Mouse (Mus musculus) lung, embryonic 15.5 days (tissue): ENCODE results near the gene Kansl3. TPM values are rescaled to one million over a fixed set of nuclear protein-coding genes. Genes with fewer than 3 reads are reported as not detected.

Source experiments
- ATAC-seq: fragments of 200-750 bp; cut with Nextera tagmentation; 2 replicates; pipeline ENCODE4 v1.8.0; 2017; ENCODE audit warnings: moderate number of reproducible peaks, borderline replicate concordance; ENCODE audit not compliant: low FRiP score, low TSS enrichment; ENCODE audit errors: extremely low read depth
- H3K27ac ChIP-seq: fragments of 300-500 bp; sonication (generic); 2 replicates; pipeline ENCODE4 v1.5.1; 2015; ENCODE audit warnings: moderate library complexity, mild to moderate bottlenecking, inconsistent platforms
- H3K27me3 ChIP-seq: fragments of 300-500 bp; sonication (generic); 2 replicates; pipeline ENCODE4 v1.6.1; 2015; ENCODE audit warnings: inconsistent platforms
- H3K36me3 ChIP-seq: fragments of 300-500 bp; sonication (generic); 2 replicates; pipeline ENCODE4 v1.6.1; 2015; ENCODE audit warnings: inconsistent platforms
- H3K4me1 ChIP-seq: fragments of 300-500 bp; sonication (generic); 2 replicates; pipeline ENCODE4 v1.6.1; 2015; ENCODE audit warnings: inconsistent platforms
- H3K4me2 ChIP-seq: fragments of 300-500 bp; sonication (generic); 2 replicates; pipeline ENCODE4 v1.6.1; 2015; ENCODE audit warnings: inconsistent platforms, mild to moderate bottlenecking, moderate library complexity
- H3K4me3 ChIP-seq: fragments of 300-500 bp; sonication (generic); 2 replicates; pipeline ENCODE4 v1.5.1; 2015; ENCODE audit warnings: mild to moderate bottlenecking, inconsistent platforms
- H3K9ac ChIP-seq: fragments of 300-500 bp; sonication (generic); 2 replicates; pipeline ENCODE4 v1.6.1; 2015; ENCODE audit warnings: inconsistent platforms
- H3K9me3 ChIP-seq: fragments of 300-500 bp; sonication (generic); 2 replicates; pipeline ENCODE4 v1.6.1; 2016; ENCODE audit warnings: inconsistent platforms
- WGBS: fragments of 180-500 bp; shearing (Covaris S2); methylation state at CpG from one replicate; pipeline ENCODE4 v1.1.7; 2015; 5-methylcytosine and 5-hydroxymethylcytosine counted together
- polyA plus RNA-seq: library from polyadenylated mRNA; unstranded; fragments of >200 nt; fragmentation: Nextera tagmentation; extraction: Ambion mirVana; gene quantifications from 2 replicates; pipeline ENCODE4 v1.2.1, GENCODE M21; 2015

Kansl3 gene
- 37.5 and 40.8 TPM in 2 replicates for polyA plus RNA-seq

GRCm38 (mm10) chr1:36368969-36369645, at the start of gene Kansl3:
Kansl3 (minus strand) TSS chr1:36369181.
- H3K9me3 ChIP-seq = no peaks in the 10 kb centered on the region
- no peaks in the 10 kb centered on the region for H3K27me3 ChIP-seq
- peak; percentile 85 for ATAC-seq
- H3K27ac ChIP-seq = peak within 1 kb of the TSS; percentile 71
- H3K4me3 ChIP-seq = peak within 1 kb of the TSS; percentile 85
- H3K36me3 ChIP-seq = peaks cover 15% of the 10 kb centered on the region
- H3K9ac ChIP-seq = peak within 1 kb of the TSS; percentile 93
- H3K4me2 ChIP-seq = peak within 1 kb of the TSS; percentile 67
- WGBS = 3% methylated on average over 61 of the region's 61 CpGs
- peaks cover 21% of the 10 kb centered on the region for H3K4me1 ChIP-seq

- Histone ChIP-seq H3K4me1 (no peaks in the 10 kb centered on the region), H3K4me2 (no peak overlapping the region), H3K27me3 (no peaks in the 10 kb centered on the region), H3K4me3 (no peak overlapping the region), H3K27ac (no peak overlapping the region), H3K36me3 (no peaks in the 10 kb centered on the region), H3K9me3 (no peaks in the 10 kb centered on the region), H3K9ac (no peak overlapping the region)
- WGBS = 73% methylated on average over 6 of the region's 6 CpGs
- ATAC-seq = no peak
Observed at GRCm38 (mm10) chr1:36404531-36404930, 35.5 kb upstream of the Kansl3 start.

- Histone ChIP-seq H3K4me1 (no peaks in the 10 kb centered on the region), H3K9me3 (no peaks in the 10 kb centered on the region), H3K4me2 (no peak overlapping the region), H3K27ac (no peak overlapping the region), H3K9ac (no peak overlapping the region), H3K4me3 (no peak overlapping the region), H3K36me3 (no peaks in the 10 kb centered on the region), H3K27me3 (no peaks in the 10 kb centered on the region)
- ATAC-seq = no peak
- WGBS = 55% methylated on average over 4 of the region's 4 CpGs
Observed at GRCm38 (mm10) chr1:36401509-36401908, 32.5 kb upstream of the Kansl3 start.

- no peak overlapping the region for H3K9ac ChIP-seq
- H3K27ac ChIP-seq = no peak overlapping the region
- H3K4me3 ChIP-seq = no peak overlapping the region
- H3K27me3 ChIP-seq = no peaks in the 10 kb centered on the region
- H3K36me3 ChIP-seq = no peaks in the 10 kb centered on the region
- no peaks in the 10 kb centered on the region for H3K4me1 ChIP-seq
- no peaks in the 10 kb centered on the region for H3K9me3 ChIP-seq
- WGBS = 17% methylated on average over 6 of the region's 6 CpGs
- no peak for ATAC-seq
- no peak overlapping the region for H3K4me2 ChIP-seq
Observed at GRCm38 (mm10) chr1:36397041-36397440, 28.1 kb upstream of the Kansl3 start.

GRCm38 (mm10) chr1:36379582-36379981, 10.6 kb upstream of the Kansl3 start:
- Histone ChIP-seq H3K4me3 (no peak overlapping the region), H3K9ac (no peak overlapping the region), H3K27me3 (no peaks in the 10 kb centered on the region), H3K9me3 (no peaks in the 10 kb centered on the region), H3K27ac (no peak overlapping the region), H3K36me3 (no peaks in the 10 kb centered on the region), H3K4me2 (no peak overlapping the region), H3K4me1 (no peaks in the 10 kb centered on the region)
- no peak for ATAC-seq
- WGBS = 59% methylated on average over 4 of the region's 4 CpGs

- no peak overlapping the region for H3K4me2 ChIP-seq
- no peaks in the 10 kb centered on the region for H3K27me3 ChIP-seq
- 69% methylated on average over 6 of the region's 6 CpGs for WGBS
- H3K4me1 ChIP-seq = no peaks in the 10 kb centered on the region
- no peak overlapping the region for H3K4me3 ChIP-seq
- H3K36me3 ChIP-seq = no peaks in the 10 kb centered on the region
- H3K9ac ChIP-seq = no peak overlapping the region
- ATAC-seq = no peak
- no peaks in the 10 kb centered on the region for H3K9me3 ChIP-seq
- no peak overlapping the region for H3K27ac ChIP-seq
Observed at GRCm38 (mm10) chr1:36378880-36379279, 9.9 kb upstream of the Kansl3 start.

- ATAC-seq = no peak
- H3K4me1 ChIP-seq = peaks cover 13% of the 10 kb centered on the region
- H3K9ac ChIP-seq = no peak within 1 kb of the TSS
- H3K9me3 ChIP-seq = no peaks in the 10 kb centered on the region
- no peaks in the 10 kb centered on the region for H3K36me3 ChIP-seq
- no peak within 1 kb of the TSS for H3K4me3 ChIP-seq
- H3K27me3 ChIP-seq = no peaks in the 10 kb centered on the region
- H3K27ac ChIP-seq = no peak within 1 kb of the TSS
- no peak within 1 kb of the TSS for H3K4me2 ChIP-seq
- WGBS = 63% methylated on average over 10 of the region's 10 CpGs
Observed at GRCm38 (mm10) chr1:36371934-36372845, 3.2 kb upstream of the Kansl3 start, which contains the start of gene Fer1l5. Fer1l5 (plus strand) TSS chr1:36372291.

- H3K36me3 ChIP-seq = peaks cover 3% of the 10 kb centered on the region
- H3K4me1 ChIP-seq = peaks cover 20% of the 10 kb centered on the region
- H3K4me2 ChIP-seq = no peak overlapping the region
- H3K9ac ChIP-seq = no peak overlapping the region
- WGBS = 71% methylated on average over 6 of the region's 6 CpGs
- no peaks in the 10 kb centered on the region for H3K27me3 ChIP-seq
- no peak for ATAC-seq
- H3K27ac ChIP-seq = no peak overlapping the region
- no peak overlapping the region for H3K4me3 ChIP-seq
- no peaks in the 10 kb centered on the region for H3K9me3 ChIP-seq
Observed at GRCm38 (mm10) chr1:36370918-36371317, 1.9 kb upstream of the Kansl3 start.

GRCm38 (mm10) chr1:36368112-36368968, 641 bp downstream of the Kansl3 start:
- no peaks in the 10 kb centered on the region for H3K27me3 ChIP-seq
- peak overlapping the region; percentile 93 for H3K9ac ChIP-seq
- 3% methylated on average over 52 of the region's 55 CpGs for WGBS
- ATAC-seq = peak; percentile 86
- peak overlapping the region; percentile 67 for H3K4me2 ChIP-seq
- peak overlapping the region; percentile 85 for H3K4me3 ChIP-seq
- no peaks in the 10 kb centered on the region for H3K9me3 ChIP-seq
- H3K36me3 ChIP-seq = peaks cover 21% of the 10 kb centered on the region
- H3K27ac ChIP-seq = peak overlapping the region; percentile 71
- peaks cover 21% of the 10 kb centered on the region for H3K4me1 ChIP-seq

- WGBS = 41% methylated on average over 12 of the region's 12 CpGs
- no peaks in the 10 kb centered on the region for H3K27me3 ChIP-seq
- peaks cover 21% of the 10 kb centered on the region for H3K4me1 ChIP-seq
- peak overlapping the region; percentile 85 for H3K4me3 ChIP-seq
- H3K4me2 ChIP-seq = peak overlapping the region; percentile 67
- no peaks in the 10 kb centered on the region for H3K9me3 ChIP-seq
- H3K9ac ChIP-seq = peak overlapping the region; percentile 93; the same call in 1 of the 2 replicates
- H3K27ac ChIP-seq = no peak overlapping the region
- no peak for ATAC-seq
- H3K36me3 ChIP-seq = peaks cover 21% of the 10 kb centered on the region
Observed at GRCm38 (mm10) chr1:36367698-36368097, 1.3 kb downstream of the Kansl3 start.

- WGBS = 83% methylated on average over 5 of the region's 5 CpGs
- H3K27me3 ChIP-seq = no peaks in the 10 kb centered on the region
- no peaks in the 10 kb centered on the region for H3K4me1 ChIP-seq
- no peaks in the 10 kb centered on the region for H3K9me3 ChIP-seq
- H3K27ac ChIP-seq = no peak overlapping the region
- no peak overlapping the region for H3K4me3 ChIP-seq
- H3K4me2 ChIP-seq = no peak overlapping the region
- ATAC-seq = no peak
- H3K9ac ChIP-seq = no peak overlapping the region
- peaks cover 68% of the 10 kb centered on the region for H3K36me3 ChIP-seq
Observed at GRCm38 (mm10) chr1:36356955-36357695, 11.9 kb downstream of the Kansl3 start.
